Mouse (Mus musculus): ENCODE measurements around the gene Itpr1.

DNA sequence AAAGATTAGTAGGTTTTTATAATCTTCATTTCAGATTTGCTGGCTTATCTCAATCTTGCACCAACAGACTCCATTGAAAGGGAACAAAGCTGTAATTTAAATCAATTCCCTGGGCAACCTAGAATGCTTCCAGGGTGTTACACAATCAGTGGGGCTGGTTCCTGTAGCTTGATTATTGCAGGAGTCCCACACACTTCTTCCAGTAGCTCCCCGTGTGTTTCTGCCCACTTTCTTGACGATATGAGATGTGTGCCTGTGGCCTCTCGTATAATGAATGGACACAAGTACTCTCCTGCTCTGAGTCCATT, 37.0 kb downstream of the Itpr1 start:
- no peak for TF ChIP-seq CTCF (IDR thresholded peaks at IDR 0.05; ENCODE audit: insufficient read depth, low read length)
- no peak for TF ChIP-seq POLR2A (IDR thresholded peaks at IDR 0.05; ENCODE audit: borderline replicate concordance, extremely low read depth, low read depth, low read length)

Measured in lung, adult 2 months (tissue).